Mouse (Mus musculus) ovary, adult 18-20 months (tissue): ENCODE data around the gene Nrbf2.
A peak's percentile ranks its signal among the peaks of the same experiment; 100 is the strongest.

Source experiments
- DNase-seq: peaks from one replicate; pipeline ENCODE4 v3.0.0; 2022; ENCODE audit warnings: low spot score, mixed read lengths

The Nrbf2 gene

GRCm38 (mm10) chr10:67295331-67295730 is 10.2 kb upstream of the Nrbf2 start:
- DNase-seq, result no peak

DNA sequence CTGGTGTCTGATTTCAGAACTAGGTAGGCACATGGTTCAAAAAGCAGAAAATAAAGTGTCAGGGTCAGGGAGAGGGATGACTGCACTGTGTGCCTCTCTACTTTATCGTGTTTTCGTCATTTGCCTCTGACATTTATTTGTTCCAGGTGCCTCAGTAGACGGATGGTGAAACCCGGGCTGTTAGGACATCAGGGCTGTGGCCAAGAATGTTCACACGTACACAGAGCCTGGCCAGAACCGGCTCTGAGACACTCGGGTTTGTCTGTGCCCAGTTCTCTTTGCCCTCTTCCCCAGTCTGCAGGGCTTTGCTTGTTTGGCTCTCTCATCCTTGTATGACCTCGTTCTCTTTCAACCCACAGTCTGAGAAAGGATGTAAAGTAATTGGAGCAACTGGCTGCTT is 6.0 kb upstream of the Nrbf2 start:
- DNase-seq, result no peak

GRCm38 (mm10) chr10:67290622-67291021 is 5.5 kb upstream of the Nrbf2 start:
- no peak for DNase-seq

DNA sequence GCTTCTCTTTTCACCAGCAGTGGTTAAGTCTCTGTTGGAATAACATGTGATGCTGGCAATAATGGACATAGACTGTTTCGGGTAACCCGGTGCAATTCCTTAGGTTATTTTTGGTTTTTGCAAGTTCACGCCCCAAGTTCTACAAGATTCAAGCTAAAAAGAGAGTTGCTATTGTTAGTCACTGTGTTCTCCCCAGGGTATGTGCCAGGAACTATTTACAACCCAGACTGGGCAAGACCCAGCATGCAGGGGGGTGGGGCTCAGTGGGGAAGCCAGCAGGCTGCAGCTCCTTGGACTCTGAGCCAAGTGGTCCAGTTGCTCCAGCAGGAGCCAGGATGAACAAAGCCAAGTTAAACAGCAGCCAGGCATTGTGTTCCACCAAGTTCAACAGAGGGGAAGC is 2.8 kb upstream of the Nrbf2 start:
- DNase-seq, result peak; percentile 69

- DNase-seq, result peak; percentile 15
Measured at GRCm38 (mm10) chr10:67284761-67285175, 337 bp downstream of the Nrbf2 start.

DNA sequence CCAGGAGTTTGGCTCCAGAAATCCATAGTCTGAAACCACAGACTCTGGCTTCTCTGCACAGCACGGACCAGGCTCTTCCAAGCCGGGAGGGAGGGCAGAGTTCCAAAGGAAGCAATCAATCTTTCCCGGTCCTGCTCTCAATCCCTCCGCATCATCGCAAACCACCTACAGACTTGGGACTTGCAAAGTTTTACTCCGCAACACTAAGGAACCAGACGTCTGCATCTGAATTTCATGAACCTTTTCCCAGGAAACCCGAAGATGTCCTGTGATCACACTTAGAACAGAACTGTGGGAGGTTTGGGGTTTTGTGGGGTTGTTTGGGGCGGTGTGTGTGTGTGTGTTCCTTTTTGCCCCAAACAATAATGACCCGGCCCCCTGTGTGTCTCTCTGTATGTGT is 794 bp downstream of the Nrbf2 start:
- DNase-seq, result no peak

GRCm38 (mm10) chr10:67283516-67283915 is 1.6 kb downstream of the Nrbf2 start:
- DNase-seq, result no peak

GRCm38 (mm10) chr10:67282531-67282930 is 2.6 kb downstream of the Nrbf2 start:
- DNase-seq, result no peak

DNA sequence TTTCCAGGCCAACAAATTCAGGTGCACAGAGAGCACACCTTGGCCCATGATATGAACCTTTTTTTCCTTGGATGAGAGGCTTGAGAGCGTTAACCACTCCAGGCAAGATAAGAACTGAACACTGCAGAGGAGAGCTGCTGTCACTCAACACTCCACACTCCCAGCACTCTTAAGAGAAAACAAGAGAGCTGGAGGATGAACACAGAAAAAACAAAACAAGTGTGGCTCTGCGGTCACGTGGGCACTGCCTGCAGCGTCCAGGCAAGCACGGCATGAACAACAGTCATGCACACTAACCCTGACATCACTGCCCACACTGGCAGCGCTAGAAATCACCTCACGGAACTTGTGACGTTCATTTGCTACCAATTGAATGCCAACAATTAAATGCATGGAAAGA is 3.3 kb downstream of the Nrbf2 start:
- DNase-seq, result no peak

DNA sequence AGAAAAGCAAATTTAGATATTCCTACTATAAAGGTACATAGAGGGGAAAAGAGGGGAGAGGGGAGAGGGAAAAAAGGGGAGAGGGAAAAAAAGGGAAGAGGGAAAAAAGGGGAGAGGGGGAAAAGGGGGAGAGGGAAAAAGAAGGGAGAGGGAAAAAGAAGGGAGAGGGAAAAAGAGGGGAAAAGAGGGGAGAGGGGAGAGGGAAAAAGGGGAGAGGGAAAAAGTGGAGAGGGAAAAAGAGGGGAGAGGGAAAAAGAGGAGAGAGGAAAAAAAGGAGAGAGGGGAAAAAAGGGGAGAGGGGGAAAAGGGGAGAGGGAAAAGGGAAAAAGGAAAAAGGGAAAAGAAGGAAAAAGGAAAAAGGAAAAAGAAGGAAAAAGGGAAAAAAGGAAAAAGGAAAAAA is 9.2 kb downstream of the Nrbf2 start:
- no peak for DNase-seq

GRCm38 (mm10) chr10:67264852-67265251 is 20.3 kb downstream of the Nrbf2 start:
- no peak for DNase-seq

DNA sequence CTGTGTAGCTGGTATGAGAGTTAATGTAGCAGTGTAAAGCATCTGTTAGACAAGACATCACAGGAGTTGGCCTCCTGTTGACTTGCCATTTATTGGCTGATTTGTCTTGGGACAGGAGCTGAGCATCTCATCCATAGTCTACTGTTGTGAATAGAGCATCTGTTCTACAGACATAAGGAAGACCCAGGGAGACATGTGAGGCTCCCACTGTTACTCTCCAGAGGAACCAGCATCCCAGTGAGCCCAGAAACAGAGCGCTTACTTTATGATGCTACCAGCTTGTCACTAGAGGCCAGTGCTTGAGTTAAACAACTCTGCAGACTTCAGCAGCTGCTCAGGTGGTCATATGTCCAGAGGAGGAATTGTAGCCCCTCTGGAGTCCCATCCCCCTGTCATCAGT is 32.0 kb downstream of the Nrbf2 start:
- DNase-seq, result no peak

DNA sequence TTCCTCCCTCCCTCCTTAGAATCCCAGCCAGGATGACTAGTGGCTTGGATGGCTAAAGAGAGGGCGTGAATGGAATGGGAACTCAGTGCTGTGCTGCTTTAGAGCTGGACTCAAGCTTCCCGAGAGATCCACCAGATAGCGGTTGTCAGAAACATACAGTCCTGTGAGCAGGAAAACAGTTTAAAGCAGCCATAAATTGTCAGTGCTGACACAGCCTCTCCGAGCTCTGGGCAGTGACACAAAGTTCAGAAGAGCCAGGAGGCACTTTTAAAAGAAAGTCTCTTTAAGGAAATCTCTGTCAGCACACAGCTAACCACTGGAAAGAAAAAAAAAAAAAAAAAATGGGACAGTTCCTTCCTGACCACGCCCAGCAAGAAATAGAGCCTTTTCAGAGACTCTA is 32.8 kb downstream of the Nrbf2 start:
- no peak for DNase-seq

GRCm38 (mm10) chr10:67250846-67251245 is 34.3 kb downstream of the Nrbf2 start:
- no peak for DNase-seq

DNA sequence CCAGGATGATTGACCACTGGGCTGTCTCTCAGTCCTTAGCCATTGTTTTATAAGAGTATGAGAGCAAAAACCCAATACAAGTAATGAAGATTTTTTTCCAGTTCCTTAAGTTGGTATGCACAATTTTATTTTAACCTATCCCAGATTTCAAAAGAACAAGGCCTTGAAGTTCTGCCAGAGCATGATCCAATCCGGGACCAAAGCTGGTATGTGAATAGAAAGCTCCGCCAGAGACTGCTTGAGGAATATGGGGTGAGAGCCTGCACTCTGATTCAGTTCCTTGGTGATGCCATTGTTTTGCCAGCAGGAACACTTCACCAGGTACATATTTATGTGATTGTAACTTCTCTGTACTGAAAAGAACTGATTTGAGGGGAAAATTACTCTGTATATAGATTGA is 35.6 kb downstream of the Nrbf2 start:
- DNase-seq, result no peak

DNA sequence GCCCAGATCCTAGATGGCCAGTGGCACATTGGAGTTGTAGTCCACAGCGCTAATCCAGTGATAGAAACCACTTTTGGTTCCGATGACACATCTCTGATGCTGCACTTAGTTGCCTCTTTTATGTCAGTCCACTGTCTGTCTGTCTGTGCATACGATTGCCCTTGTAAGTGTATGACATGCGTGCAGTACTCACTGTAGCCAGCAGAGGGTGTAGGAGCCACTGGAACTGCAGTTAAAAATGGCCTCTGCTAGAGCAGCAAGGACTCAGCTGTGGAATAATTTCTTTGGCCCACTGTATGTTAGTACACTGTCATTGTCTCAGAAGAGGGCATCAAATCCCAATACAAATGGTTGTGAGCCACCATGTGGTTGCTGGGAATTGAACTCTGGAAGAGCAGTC is 38.0 kb downstream of the Nrbf2 start:
- DNase-seq, result no peak

- DNase-seq, result no peak
Measured at GRCm38 (mm10) chr10:67230439-67230838, 54.7 kb downstream of the Nrbf2 start.

DNA sequence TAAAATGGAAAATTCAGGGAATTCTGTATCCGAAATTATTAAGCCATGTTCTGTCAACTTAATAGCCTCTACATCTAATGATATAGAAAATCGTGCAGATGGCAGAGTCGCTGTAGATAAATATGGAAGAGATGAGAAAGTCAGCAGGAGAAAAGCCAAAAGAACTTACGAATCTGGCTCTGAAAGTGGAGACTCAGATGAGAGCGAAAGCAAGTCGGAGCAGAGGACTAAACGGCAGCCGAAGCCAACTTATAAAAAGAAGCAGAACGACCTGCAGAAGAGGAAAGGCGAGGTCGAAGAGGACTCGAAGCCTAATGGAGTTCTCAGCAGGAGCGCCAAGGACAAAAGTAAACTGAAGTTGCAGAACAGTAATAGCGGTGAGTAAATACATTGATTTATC is 58.6 kb downstream of the Nrbf2 start:
- DNase-seq, result no peak

GRCm38 (mm10) chr10:67226109-67226508 is 59.0 kb downstream of the Nrbf2 start:
- DNase-seq, result no peak

DNA sequence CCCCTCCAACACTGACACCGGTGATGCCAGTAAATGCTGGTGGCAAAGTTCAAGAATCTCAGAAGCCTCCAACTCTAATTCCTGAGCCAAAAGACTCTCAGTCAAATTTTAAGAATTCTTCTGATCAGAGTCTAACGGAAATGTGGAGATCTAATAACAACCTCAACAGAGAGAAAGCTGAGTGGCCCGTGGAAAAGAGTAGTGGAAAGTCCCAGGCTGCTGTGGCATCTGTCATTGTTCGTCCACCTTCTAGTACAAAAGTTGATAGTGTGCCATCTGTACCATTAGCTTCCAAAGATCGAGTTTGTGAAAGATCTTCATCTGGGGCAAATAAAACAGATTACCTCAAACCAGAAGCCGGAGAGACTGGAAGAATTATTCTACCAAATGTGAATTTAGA is 59.6 kb downstream of the Nrbf2 start:
- no peak for DNase-seq

DNA sequence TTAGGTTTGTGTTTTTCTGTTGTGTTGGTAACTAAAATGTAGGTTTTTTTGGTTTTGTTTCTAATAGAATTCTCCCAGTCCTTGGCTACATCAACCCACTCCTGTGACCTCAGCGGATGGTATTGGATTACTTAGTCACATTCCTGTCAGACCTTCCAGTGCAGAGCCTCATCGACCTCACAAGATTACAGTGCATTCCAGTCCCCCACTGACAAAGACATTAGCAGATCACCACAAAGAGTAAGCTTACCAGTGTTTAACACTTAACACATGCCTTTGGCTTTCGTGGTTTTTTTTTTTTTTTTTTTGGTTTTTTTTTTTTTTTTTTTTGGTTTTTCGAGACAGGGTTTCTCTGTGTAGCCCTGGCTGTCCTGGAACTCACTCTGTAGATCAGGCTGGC is 61.2 kb downstream of the Nrbf2 start:
- DNase-seq, result no peak

DNA sequence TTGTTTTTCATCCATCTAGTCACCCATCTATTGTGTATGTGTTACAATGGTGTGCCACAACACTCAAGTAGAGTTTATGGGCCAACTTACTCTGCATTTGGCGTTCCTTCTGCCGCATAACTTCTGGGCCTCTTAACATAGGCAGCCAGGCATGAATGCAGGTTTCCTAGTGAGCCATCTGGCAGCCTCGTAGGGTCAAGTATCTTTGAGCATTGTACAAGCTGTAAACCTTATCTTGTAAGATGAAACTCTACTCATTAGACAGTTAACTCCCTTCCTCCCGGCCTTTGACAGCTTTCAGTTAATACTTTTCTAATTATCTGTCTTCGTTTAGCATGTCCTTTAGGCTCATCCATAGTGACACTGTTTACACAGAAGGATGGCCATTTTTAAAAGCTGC is 63.8 kb downstream of the Nrbf2 start:
- DNase-seq, result no peak

GRCm38 (mm10) chr10:67220251-67220650 is 64.9 kb downstream of the Nrbf2 start:
- DNase-seq, result no peak

GRCm38 (mm10) chr10:67218873-67219565 is 66.1 kb downstream of the Nrbf2 start:
- no peak for DNase-seq

- DNase-seq, result no peak
Measured at GRCm38 (mm10) chr10:67216872-67217271, 68.2 kb downstream of the Nrbf2 start.
